Mouse (Mus musculus) kidney, postnatal 0 days (tissue): Measurements from ENCODE around the gene Crkl. TPM values are rescaled to one million over a fixed set of nuclear protein-coding genes. Genes with fewer than 3 reads are reported as not detected.

ENCODE experiments used
- ATAC-seq: fragments of 200-750 bp; cut with Nextera tagmentation; replicated peaks from 2 replicates; pipeline ENCODE4 v1.8.0; 2017; ENCODE audit warnings: low read depth, moderate number of reproducible peaks, moderate TSS enrichment, moderate library complexity; ENCODE audit not compliant: low FRiP score
- DNase-seq: peaks from one replicate; pipeline ENCODE4 v3.0.0-alpha.2; 2016; ENCODE audit warnings: low spot score
- H3K27ac ChIP-seq: fragments of 300-500 bp; sonication (generic); 2 replicates; pipeline ENCODE4 v1.5.1; 2014; ENCODE audit warnings: mild to moderate bottlenecking
- H3K27me3 ChIP-seq: fragments of 300-500 bp; sonication (generic); 2 replicates; pipeline ENCODE4 v1.6.1; 2014; ENCODE audit warnings: low read length, mixed read lengths; ENCODE audit not compliant: insufficient read depth
- H3K36me3 ChIP-seq: fragments of 300-500 bp; sonication (generic); 2 replicates; pipeline ENCODE4 v1.6.1; 2014; ENCODE audit warnings: low read length, mixed read lengths; ENCODE audit not compliant: insufficient read depth
- H3K4me1 ChIP-seq: fragments of 300-500 bp; sonication (generic); replicated peaks from 2 replicates; pipeline ENCODE4 v1.6.1; 2014; ENCODE audit warnings: antibody characterized with exemption, low read length, mixed read lengths; ENCODE audit not compliant: insufficient read depth
- H3K4me2 ChIP-seq: fragments of 300-500 bp; sonication (generic); 2 replicates; pipeline ENCODE4 v1.6.1; 2014; ENCODE audit warnings: mild to moderate bottlenecking, low read length, moderate library complexity, mixed read lengths
- H3K4me3 ChIP-seq: fragments of 300-500 bp; sonication (generic); replicated peaks from 2 replicates; pipeline ENCODE4 v1.5.1; 2014; ENCODE audit warnings: low read depth, low read length
- H3K9ac ChIP-seq: fragments of 300-500 bp; sonication (generic); 2 replicates; pipeline ENCODE4 v1.6.1; 2014; ENCODE audit warnings: low read depth, low read length
- H3K9me3 ChIP-seq: fragments of 300-500 bp; sonication (generic); replicated peaks from 2 replicates; pipeline ENCODE4 v1.6.1; 2016; ENCODE audit warnings: low read length, inconsistent platforms, mixed read lengths
- CTCF ChIP-seq: IDR thresholded peaks from 2 replicates; pipeline ENCODE4 v1.5.1; 2016; ENCODE audit warnings: antibody characterized with exemption, low read depth, mild to moderate bottlenecking, moderate library complexity
- WGBS: fragments of 180-500 bp; shearing (Covaris S2); extraction: QIAGEN DNeasy Blood & Tissue Kit; methylation state at CpG from one replicate; pipeline ENCODE4 v1.1.7; 2014; 5-methylcytosine and 5-hydroxymethylcytosine counted together
- polyA plus RNA-seq: library from polyadenylated mRNA; unstranded; fragments of >200 nt; fragmentation: Nextera tagmentation; extraction: Ambion mirVana; gene quantifications from 2 replicates; pipeline ENCODE4 v1.2.1, GENCODE M21; 2015

The Crkl gene
- polyA plus RNA-seq, 1 experiment from 2014 or later = 51.3 TPM

DNA sequence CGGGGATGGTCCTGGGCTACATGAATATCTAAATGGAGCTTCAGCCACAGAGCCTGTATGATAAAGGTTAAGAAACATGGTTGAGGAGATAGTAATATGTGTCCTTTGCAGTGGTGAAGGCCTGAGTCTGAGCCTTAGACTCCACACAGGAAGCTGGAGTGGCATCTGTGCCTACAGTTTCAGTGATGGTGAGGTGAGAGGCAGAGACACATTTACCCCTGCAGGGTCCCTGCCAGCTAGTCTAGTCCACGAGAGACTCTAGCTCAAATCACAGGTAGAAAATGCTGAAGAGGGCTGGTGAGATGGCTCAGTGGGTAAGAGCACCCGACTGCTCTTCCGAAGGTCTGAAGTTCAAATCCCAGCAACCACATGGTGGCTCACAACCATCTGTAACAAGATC lies 23.5 kb downstream of the Crkl start:
- H3K4me1 ChIP-seq = no peaks in the 10 kb centered on the region
- H3K9ac ChIP-seq = no peak overlapping the region
- H3K4me2 ChIP-seq = no peak overlapping the region
- no peak overlapping the region for H3K4me3 ChIP-seq
- DNase-seq (no peak), ATAC-seq (no peak)
- 0 out of 2 replicates have a peak, but pooled peaks cover 2% of the 10 kb centered on the region for H3K36me3 ChIP-seq
- no peak for TF ChIP-seq CTCF
- H3K27ac ChIP-seq = no peak overlapping the region
- 92% methylated on average over 4 of the region's 4 CpGs for WGBS
- no peaks in the 10 kb centered on the region for H3K9me3 ChIP-seq
- H3K27me3 ChIP-seq = no peaks in the 10 kb centered on the region

DNA sequence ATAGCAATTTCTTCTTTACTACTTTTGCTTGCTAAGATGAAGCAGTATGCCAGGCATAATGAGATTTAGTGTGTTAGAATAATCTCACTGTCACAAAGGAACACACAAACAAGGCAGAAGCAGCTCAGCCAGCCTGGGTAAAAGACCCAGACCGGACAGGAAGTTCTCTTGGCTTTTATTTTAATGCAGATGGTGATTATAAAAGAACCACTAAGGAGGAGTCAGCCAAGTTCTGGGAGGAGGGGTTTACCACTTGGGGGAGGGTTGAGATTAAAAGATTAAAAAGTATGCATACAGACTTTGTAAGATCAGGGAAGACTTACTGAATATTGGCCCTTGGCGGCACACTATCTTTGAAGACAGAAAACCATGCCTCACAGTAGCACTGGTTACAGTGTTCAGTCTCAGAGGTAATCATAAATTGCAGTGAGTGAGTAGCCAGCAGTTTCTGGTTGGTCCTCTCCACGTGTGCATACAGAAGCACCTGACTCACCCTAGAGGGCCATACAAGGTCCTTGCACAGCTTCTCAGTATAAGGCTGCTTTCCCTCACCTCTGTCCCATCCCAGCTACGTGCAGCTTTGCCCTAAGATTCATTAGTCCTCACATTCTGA lies 26.6 kb downstream of the Crkl start:
- no peaks in the 10 kb centered on the region for H3K4me1 ChIP-seq
- no peak overlapping the region for H3K4me3 ChIP-seq
- peaks cover 4% of the 10 kb centered on the region; the same call in 1 of the 2 replicates for H3K36me3 ChIP-seq
- DNase-seq (no peak), ATAC-seq (no peak)
- H3K27me3 ChIP-seq = no peaks in the 10 kb centered on the region
- no peak for TF ChIP-seq CTCF
- no peak overlapping the region for H3K9ac ChIP-seq
- WGBS = 72% methylated on average over 4 of the region's 4 CpGs
- no peak overlapping the region for H3K27ac ChIP-seq
- H3K4me2 ChIP-seq = no peak overlapping the region
- no peaks in the 10 kb centered on the region for H3K9me3 ChIP-seq

DNA sequence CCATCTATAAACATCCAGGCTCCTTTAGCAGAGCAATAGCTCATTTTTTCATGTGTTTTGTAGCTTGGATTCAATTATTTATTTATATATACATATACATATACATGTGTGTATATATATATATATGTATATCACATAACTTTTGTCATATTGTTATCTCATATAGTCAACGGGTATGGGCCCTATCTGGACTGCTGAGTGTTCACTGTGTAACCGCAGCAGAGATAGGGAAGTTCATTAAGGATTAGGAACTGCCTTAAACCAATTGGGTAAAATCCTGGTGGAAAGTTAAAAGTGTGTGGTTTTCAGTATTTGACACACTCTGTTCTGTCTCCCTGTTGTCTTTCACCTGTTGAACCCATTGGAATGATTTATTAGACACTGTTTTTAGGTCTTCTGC lies 29.7 kb downstream of the Crkl start:
- H3K4me3 ChIP-seq = no peak overlapping the region
- DNase-seq (no peak), ATAC-seq (no peak)
- peaks cover 31% of the 10 kb centered on the region for H3K36me3 ChIP-seq
- no peak overlapping the region for H3K27ac ChIP-seq
- WGBS = 92% methylated on average over 2 of the region's 2 CpGs
- no peaks in the 10 kb centered on the region for H3K27me3 ChIP-seq
- no peaks in the 10 kb centered on the region for H3K9me3 ChIP-seq
- H3K4me1 ChIP-seq = no peaks in the 10 kb centered on the region
- no peak for TF ChIP-seq CTCF
- no peak overlapping the region for H3K4me2 ChIP-seq
- H3K9ac ChIP-seq = no peak overlapping the region

DNA sequence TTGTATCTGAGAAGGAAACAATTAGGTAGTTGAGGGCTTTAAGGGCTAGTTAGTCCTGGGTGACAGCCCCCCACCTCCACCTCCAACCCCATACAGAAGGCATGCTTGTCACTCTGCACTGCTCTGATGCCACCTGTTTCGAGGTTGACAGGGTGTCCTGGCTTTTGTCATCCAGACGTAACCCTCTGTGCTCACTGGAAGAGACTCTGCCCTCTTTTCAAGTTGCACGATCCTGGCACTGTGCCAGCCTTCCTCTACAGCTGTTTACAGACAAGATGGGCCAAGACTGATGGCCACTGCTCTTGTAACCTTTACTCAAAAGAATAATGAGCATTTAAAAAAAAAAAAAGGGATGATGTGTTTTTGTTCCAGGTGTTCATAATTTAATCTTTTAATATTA lies 34.7 kb downstream of the Crkl start:
- peak; percentile 31 for DNase-seq
- no peaks in the 10 kb centered on the region for H3K9me3 ChIP-seq
- no peak overlapping the region for H3K9ac ChIP-seq
- H3K36me3 ChIP-seq = peaks cover 37% of the 10 kb centered on the region
- H3K27ac ChIP-seq = no peak overlapping the region
- H3K4me3 ChIP-seq = no peak overlapping the region
- no peaks in the 10 kb centered on the region for H3K27me3 ChIP-seq
- H3K4me2 ChIP-seq = no peak overlapping the region
- WGBS = 36% methylated on average over 3 of the region's 3 CpGs
- no peaks in the 10 kb centered on the region for H3K4me1 ChIP-seq
- TF ChIP-seq CTCF = no peak
- no peak for ATAC-seq

DNA sequence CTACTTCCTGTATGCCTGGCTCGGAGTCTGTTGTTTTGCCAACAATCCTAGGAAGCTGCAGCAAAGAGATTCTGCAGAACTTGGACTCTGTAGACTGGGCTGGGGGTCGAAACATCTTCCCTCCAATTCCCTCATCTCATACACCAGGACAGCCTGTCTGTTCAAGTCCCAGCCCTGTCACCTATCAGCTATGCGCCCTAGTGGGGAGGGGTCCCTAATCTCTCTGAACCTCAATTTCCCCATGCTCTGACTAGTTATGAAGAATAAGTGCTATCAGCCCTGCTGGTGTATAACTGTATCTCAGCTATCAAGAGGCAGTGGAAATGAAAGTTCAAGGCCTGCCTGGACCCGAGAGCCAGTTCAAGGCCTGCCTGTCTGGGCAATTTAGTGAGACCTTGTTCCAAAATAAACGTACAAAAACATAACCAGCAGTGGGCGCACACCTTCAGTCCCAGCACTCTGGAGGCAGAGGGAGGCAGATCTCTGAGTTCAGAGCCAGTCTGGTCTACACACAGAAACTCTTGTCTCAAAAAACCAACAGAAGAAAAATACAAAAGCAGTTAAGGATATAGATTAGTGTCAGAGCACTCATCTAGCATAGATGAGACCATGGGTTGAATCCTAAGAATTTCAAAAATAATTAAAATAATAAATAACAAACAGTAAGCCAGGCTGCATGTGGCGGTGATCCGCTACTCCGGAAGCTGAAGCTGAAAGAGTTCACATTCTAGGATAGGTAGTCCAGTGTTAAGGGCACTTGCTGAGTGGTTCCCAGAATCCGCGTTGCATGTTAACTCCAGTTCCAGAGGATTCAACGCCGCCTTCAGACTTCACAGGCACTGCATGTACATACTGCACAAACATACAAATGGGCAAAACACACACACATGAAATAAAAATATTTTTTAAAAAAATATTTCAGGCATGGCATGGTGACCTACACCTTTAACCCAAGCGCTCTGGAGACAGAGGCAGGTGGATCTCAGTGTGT lies 37.0 kb downstream of the Crkl start:
- TF ChIP-seq CTCF = peak; percentile 48; the same call in 1 of the 2 replicates
- no peak overlapping the region for H3K27ac ChIP-seq
- H3K4me1 ChIP-seq = no peaks in the 10 kb centered on the region
- no peak overlapping the region; the same call in 1 of the 2 replicates for H3K9ac ChIP-seq
- H3K9me3 ChIP-seq = no peaks in the 10 kb centered on the region
- WGBS = 46% methylated on average over 14 of the region's 14 CpGs
- peak overlapping the region; percentile 94 for H3K4me2 ChIP-seq
- peak overlapping the region; percentile 45 for H3K4me3 ChIP-seq
- no peak for DNase-seq
- peaks cover 29% of the 10 kb centered on the region for H3K36me3 ChIP-seq
- H3K27me3 ChIP-seq = no peaks in the 10 kb centered on the region
- peak; percentile 6; the same call in 1 of the 2 replicates for ATAC-seq

DNA sequence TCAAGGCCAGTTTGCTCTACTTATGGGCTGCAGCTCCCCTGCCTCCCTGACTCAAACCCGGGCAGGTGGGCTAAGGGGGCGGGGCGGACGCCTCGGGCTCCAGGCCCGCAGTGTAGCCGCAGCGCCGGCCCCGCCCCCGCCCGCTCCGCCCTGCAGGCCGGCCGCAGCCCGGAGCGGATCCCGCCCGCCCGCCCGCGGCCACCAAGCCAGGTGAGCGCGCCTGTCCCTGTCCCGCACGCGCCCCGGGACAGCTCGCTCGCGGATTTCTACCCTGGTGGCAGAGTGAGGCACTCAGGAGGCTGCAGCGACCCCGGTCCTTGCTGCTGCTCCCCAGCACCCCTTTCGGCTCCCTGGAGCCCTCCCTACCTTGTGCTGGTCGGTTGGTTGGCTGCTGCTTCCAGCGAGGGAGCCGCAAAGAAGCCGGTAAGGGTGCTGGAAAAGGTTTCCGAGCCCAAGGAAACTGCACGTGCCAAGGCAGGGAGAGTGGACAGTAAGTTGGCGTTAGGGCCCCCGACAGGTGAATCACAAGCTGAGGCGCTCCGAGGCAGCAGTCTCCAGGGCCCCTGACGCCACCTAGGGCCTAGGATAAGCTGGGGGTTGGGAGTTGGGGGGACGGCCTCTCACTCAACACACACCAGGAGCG lies 37.8 kb downstream of the Crkl start, which contains the start of gene Aifm3:
Gene Aifm3, plus strand, starts transcription at position 143 of the 643 bp plus-strand sequence.
- Histone ChIP-seq H3K9ac (peak within 1 kb of the TSS; percentile 58), H3K4me2 (peak within 1 kb of the TSS; percentile 94), H3K27ac (no peak within 1 kb of the TSS), H3K9me3 (no peaks in the 10 kb centered on the region), H3K4me1 (no peaks in the 10 kb centered on the region), H3K36me3 (peaks cover 21% of the 10 kb centered on the region), H3K27me3 (no peaks in the 10 kb centered on the region), H3K4me3 (peak within 1 kb of the TSS; percentile 45)
- DNase-seq (no peak), ATAC-seq (peak; percentile 58)
- no peak; the same call in 1 of the 2 replicates for TF ChIP-seq CTCF
- WGBS = 2% methylated on average over 46 of the region's 47 CpGs
